Mouse (Mus musculus) hindbrain, embryonic 12.5 days (tissue): ENCODE results near the gene Nudt6. TPM values are rescaled to one million over a fixed set of nuclear protein-coding genes. Genes with fewer than 3 reads are reported as not detected.

Experiments used
- ATAC-seq: fragments of 200-750 bp; cut with Nextera tagmentation; 2 replicates; pipeline ENCODE4 v1.8.0; 2017; ENCODE audit warnings: moderate TSS enrichment; ENCODE audit not compliant: low FRiP score
- H3K27ac ChIP-seq: fragments of 300-500 bp; sonication (generic); 2 replicates; pipeline ENCODE4 v1.5.1; 2016; ENCODE audit warnings: mild to moderate bottlenecking
- H3K27me3 ChIP-seq: fragments of 300-500 bp; sonication (generic); 2 replicates; pipeline ENCODE4 v1.6.1; 2016; ENCODE audit warnings: mild to moderate bottlenecking
- H3K36me3 ChIP-seq: fragments of 300-500 bp; sonication (generic); 2 replicates; pipeline ENCODE4 v1.6.1; 2016; ENCODE audit warnings: mild to moderate bottlenecking
- H3K4me1 ChIP-seq: fragments of 300-500 bp; sonication (generic); 2 replicates; pipeline ENCODE4 v1.6.1; 2016
- H3K4me2 ChIP-seq: fragments of 300-500 bp; sonication (generic); replicated peaks from 2 replicates; pipeline ENCODE4 v1.6.1; 2016; ENCODE audit warnings: mild to moderate bottlenecking
- H3K4me3 ChIP-seq: fragments of 300-500 bp; sonication (generic); 2 replicates; pipeline ENCODE4 v1.5.1; 2016; ENCODE audit warnings: mild to moderate bottlenecking
- H3K9ac ChIP-seq: fragments of 300-500 bp; sonication (generic); 2 replicates; pipeline ENCODE4 v1.6.1; 2016; ENCODE audit warnings: mild to moderate bottlenecking, moderate library complexity
- H3K9me3 ChIP-seq: fragments of 300-500 bp; sonication (generic); replicated peaks from 2 replicates; pipeline ENCODE4 v1.6.1; 2016; ENCODE audit warnings: mild to moderate bottlenecking
- WGBS: fragments of 180-500 bp; shearing (Covaris S2); methylation state at CpG from one replicate; pipeline ENCODE4 v1.1.7; 2016; 5-methylcytosine and 5-hydroxymethylcytosine counted together
- polyA plus RNA-seq: library from polyadenylated mRNA; unstranded; fragments of >200 nt; fragmentation: Nextera tagmentation; extraction: Ambion mirVana; gene quantifications from 2 replicates; pipeline ENCODE4 v1.2.1, GENCODE M21; 2016

The Nudt6 gene
- polyA plus RNA-seq = 4.2 and 5.1 TPM in 2 replicates

GRCm38 (mm10) chr3:37420072-37420471 lies at the start of gene Nudt6:
Nudt6 (minus strand) TSS chr3:37420211.
- H3K9me3 ChIP-seq = no peaks in the 10 kb centered on the region
- H3K27me3 ChIP-seq = no peaks in the 10 kb centered on the region
- under 1% methylated on average over 47 of the region's 50 CpGs for WGBS
- ATAC-seq = peak; percentile 91
- peak within 1 kb of the TSS; percentile 82 for H3K9ac ChIP-seq
- H3K36me3 ChIP-seq = no peaks in the 10 kb centered on the region
- peak within 1 kb of the TSS; percentile 89 for H3K27ac ChIP-seq
- H3K4me1 ChIP-seq = peaks cover 17% of the 10 kb centered on the region
- peak within 1 kb of the TSS; percentile 93 for H3K4me2 ChIP-seq
- peak within 1 kb of the TSS; percentile 97 for H3K4me3 ChIP-seq

GRCm38 (mm10) chr3:37469353-37469752 lies 49.3 kb upstream of the Nudt6 start:
- no peak overlapping the region for H3K4me3 ChIP-seq
- WGBS = 89% methylated on average over 4 of the region's 4 CpGs
- H3K27me3 ChIP-seq = no peaks in the 10 kb centered on the region
- H3K4me1 ChIP-seq = no peaks in the 10 kb centered on the region
- no peak overlapping the region for H3K27ac ChIP-seq
- no peak overlapping the region for H3K4me2 ChIP-seq
- no peak overlapping the region for H3K9ac ChIP-seq
- no peaks in the 10 kb centered on the region for H3K9me3 ChIP-seq
- no peaks in the 10 kb centered on the region for H3K36me3 ChIP-seq
- no peak for ATAC-seq

DNA sequence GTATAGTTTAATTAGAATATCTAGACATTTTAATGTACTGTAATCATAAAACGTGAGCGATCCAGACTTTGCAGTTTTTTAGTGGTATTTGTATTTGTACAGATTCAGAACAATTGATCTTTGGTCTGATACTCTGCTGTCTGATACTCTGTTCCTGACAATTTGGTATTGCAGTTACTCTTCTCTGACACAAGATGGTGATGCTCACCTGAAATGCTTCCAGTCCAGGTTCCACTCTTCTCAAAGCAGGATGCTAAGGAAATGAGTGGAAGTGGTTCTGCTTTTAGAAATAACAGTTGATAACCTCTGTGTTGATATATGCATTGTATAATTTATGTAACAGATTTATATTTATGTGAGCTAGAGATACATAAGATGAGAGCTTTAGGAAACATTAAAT lies 48.2 kb upstream of the Nudt6 start:
- no peak overlapping the region for H3K9ac ChIP-seq
- WGBS = 94% methylated on average over 2 of the region's 2 CpGs
- no peaks in the 10 kb centered on the region for H3K36me3 ChIP-seq
- ATAC-seq = no peak
- H3K4me3 ChIP-seq = no peak overlapping the region
- no peak overlapping the region for H3K27ac ChIP-seq
- H3K4me2 ChIP-seq = no peak overlapping the region
- no peaks in the 10 kb centered on the region for H3K4me1 ChIP-seq
- no peaks in the 10 kb centered on the region for H3K9me3 ChIP-seq
- H3K27me3 ChIP-seq = no peaks in the 10 kb centered on the region

- H3K9me3 ChIP-seq = no peaks in the 10 kb centered on the region
- no peaks in the 10 kb centered on the region for H3K27me3 ChIP-seq
- H3K27ac ChIP-seq = no peak overlapping the region
- no peaks in the 10 kb centered on the region for H3K4me1 ChIP-seq
- no peak overlapping the region for H3K4me3 ChIP-seq
- H3K36me3 ChIP-seq = no peaks in the 10 kb centered on the region
- 88% methylated on average over 1 of the region's 1 CpGs for WGBS
- no peak for ATAC-seq
- H3K9ac ChIP-seq = no peak overlapping the region
- no peak overlapping the region for H3K4me2 ChIP-seq
Measured at GRCm38 (mm10) chr3:37455992-37456391, 36.0 kb upstream of the Nudt6 start.

- WGBS = 97% methylated on average over 2 of the region's 2 CpGs
- Histone ChIP-seq H3K27ac (no peak overlapping the region), H3K4me3 (no peak overlapping the region), H3K9ac (no peak overlapping the region), H3K4me2 (no peak overlapping the region), H3K9me3 (no peaks in the 10 kb centered on the region), H3K36me3 (peaks cover 14% of the 10 kb centered on the region), H3K27me3 (no peaks in the 10 kb centered on the region), H3K4me1 (no peaks in the 10 kb centered on the region)
- no peak for ATAC-seq
Measured at GRCm38 (mm10) chr3:37443409-37443808, 23.4 kb upstream of the Nudt6 start.

DNA sequence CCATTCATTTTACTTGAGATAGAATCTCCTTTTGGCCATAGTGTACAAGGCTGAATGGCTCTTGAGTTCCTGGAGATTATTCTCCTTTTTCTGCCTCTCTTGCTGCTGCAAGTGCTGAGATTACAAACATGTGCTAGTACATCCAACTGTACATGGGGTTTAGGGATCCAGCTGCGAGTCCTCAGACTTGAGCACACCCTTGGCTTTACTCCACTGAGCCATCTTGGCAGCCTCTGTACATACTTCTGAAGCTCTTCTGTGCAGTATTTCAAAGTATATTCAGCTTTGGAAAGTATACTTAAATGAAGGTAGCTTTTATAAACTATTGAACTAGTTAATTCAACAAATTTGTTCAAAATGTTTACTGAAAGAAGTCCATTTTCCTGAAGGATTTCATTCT lies 19.8 kb upstream of the Nudt6 start:
- no peaks in the 10 kb centered on the region for H3K27me3 ChIP-seq
- H3K9ac ChIP-seq = no peak overlapping the region
- WGBS = 94% methylated on average over 1 of the region's 1 CpGs
- no peak overlapping the region for H3K4me3 ChIP-seq
- H3K9me3 ChIP-seq = no peaks in the 10 kb centered on the region
- no peak for ATAC-seq
- no peak overlapping the region for H3K27ac ChIP-seq
- H3K36me3 ChIP-seq = peaks cover 20% of the 10 kb centered on the region
- H3K4me1 ChIP-seq = no peaks in the 10 kb centered on the region
- H3K4me2 ChIP-seq = no peak overlapping the region

DNA sequence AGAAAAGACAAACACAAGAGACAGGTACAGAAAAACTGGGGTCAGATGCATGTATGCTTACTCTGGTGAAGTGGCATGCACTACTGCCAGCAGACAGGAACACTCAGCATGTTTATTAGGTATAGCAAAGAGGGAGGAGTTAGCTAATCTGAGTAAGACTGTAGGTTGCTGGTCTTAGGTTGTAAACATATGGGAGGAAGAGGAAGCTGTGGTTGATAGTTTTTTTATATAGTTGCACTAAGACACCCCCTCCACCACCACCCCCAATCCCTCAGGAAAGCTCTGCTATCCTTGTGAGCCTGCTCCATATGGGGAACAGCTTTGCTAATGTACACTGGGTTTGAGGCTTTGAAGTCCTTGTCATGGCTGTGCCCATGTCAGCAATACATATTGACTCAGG lies 10.3 kb upstream of the Nudt6 start:
- H3K27ac ChIP-seq = no peak overlapping the region
- no peak overlapping the region for H3K4me3 ChIP-seq
- H3K4me2 ChIP-seq = no peak overlapping the region
- H3K27me3 ChIP-seq = no peaks in the 10 kb centered on the region
- H3K4me1 ChIP-seq = no peaks in the 10 kb centered on the region
- peaks cover 23% of the 10 kb centered on the region for H3K36me3 ChIP-seq
- no peaks in the 10 kb centered on the region for H3K9me3 ChIP-seq
- no peak for ATAC-seq
- H3K9ac ChIP-seq = no peak overlapping the region

DNA sequence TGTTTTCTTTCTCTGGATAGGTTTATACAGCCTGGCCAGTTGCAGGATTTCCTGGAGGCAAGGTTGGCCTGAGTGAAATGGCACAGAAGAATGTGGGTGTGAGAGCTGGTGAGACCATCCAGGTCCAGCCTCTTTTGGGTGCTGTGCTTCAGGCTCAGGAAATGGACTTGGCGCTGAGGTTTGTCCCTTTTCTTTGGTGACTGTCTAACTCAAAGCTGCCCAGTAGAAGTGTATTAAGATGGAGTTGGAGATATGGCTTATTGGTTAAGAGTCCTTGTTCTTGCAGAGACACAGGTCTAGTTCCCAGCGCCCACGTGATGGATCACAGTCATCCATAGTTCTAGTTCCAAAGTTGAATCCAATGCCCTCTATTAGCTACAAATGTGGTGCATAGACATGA lies 6.1 kb upstream of the Nudt6 start:
- no peak overlapping the region for H3K27ac ChIP-seq
- H3K36me3 ChIP-seq = peaks cover 16% of the 10 kb centered on the region
- H3K9me3 ChIP-seq = no peaks in the 10 kb centered on the region
- H3K4me3 ChIP-seq = no peak overlapping the region
- no peaks in the 10 kb centered on the region for H3K27me3 ChIP-seq
- H3K9ac ChIP-seq = no peak overlapping the region
- WGBS = 97% methylated on average over 3 of the region's 3 CpGs
- no peak overlapping the region for H3K4me2 ChIP-seq
- no peak for ATAC-seq
- peaks cover 7% of the 10 kb centered on the region for H3K4me1 ChIP-seq

GRCm38 (mm10) chr3:37421179-37421578 lies 1.2 kb upstream of the Nudt6 start:
- WGBS = 12% methylated on average over 3 of the region's 3 CpGs
- no peak overlapping the region for H3K27ac ChIP-seq
- H3K9ac ChIP-seq = peak overlapping the region; percentile 82

DNA sequence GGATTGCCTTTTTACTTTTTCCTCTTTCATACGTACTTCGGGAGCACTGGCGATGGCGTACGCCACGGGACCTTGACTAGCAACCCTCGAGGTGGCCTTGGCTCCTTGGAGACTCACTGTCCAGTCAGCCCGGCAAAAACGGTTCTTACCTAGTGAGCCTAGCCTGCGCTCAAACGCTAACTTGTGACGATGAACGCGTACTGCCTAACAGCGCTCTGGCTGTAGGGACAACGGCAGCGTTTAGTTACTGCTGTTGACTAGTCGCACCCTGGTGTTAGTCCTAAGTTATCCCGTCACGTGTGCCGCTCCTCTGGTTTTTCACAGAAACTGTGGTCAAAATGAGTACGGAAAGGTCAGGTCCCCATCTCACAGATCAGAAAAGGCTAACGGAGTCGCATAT lies 630 bp upstream of the Nudt6 start:
- Histone ChIP-seq H3K27ac (peak overlapping the region; percentile 89), H3K27me3 (no peaks in the 10 kb centered on the region), H3K9me3 (no peaks in the 10 kb centered on the region), H3K4me2 (peak overlapping the region; percentile 93), H3K9ac (peak overlapping the region; percentile 82), H3K4me3 (peak overlapping the region; percentile 97), H3K36me3 (peaks cover 3% of the 10 kb centered on the region; the same call in 1 of the 2 replicates), H3K4me1 (peaks cover 17% of the 10 kb centered on the region)
- under 1% methylated on average over 24 of the region's 24 CpGs for WGBS
- no peak for ATAC-seq

More at GRCm38 (mm10) chr3:37421179-37421578, 1.2 kb upstream of the Nudt6 start:
- no peak for ATAC-seq
- Histone ChIP-seq H3K4me2 (peak overlapping the region; percentile 93), H3K27me3 (no peaks in the 10 kb centered on the region), H3K4me3 (peak overlapping the region; percentile 97), H3K9me3 (no peaks in the 10 kb centered on the region), H3K36me3 (peaks cover 6% of the 10 kb centered on the region), H3K4me1 (peaks cover 17% of the 10 kb centered on the region)

DNA sequence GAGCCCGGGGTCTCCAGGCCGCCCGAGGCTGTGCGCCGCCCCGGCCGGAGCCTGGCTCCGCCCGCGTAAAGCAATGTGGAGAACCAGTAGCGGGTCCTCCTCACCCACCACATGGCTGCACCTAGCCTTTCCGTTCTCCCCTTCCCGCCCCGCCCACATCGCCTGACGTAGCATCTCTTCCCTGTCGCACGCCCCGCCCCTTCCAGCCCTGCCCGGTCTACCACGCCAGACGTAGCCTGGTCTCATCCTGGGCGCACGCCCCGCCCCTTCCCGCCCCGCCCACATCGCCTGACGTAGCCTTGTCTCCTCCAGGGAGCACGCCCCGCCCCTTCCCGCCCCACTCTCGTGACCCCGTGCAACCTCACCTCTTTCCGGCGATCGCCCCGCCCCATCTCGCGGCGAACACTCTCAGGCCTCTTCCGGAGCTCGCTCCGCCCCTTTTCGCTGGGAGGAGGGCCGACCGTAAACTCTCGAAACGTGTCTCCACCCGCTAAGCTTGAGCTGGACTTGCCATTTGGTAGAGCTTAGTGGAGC lies 486 bp downstream of the Nudt6 start, which contains the start of gene Spata5:
Spata5 (plus strand) TSS at position 439 of the 534 bp plus-strand sequence.
- WGBS = under 1% methylated on average over 46 of the region's 50 CpGs
- Histone ChIP-seq H3K4me1 (peaks cover 17% of the 10 kb centered on the region), H3K27ac (peak within 1 kb of the TSS; percentile 89), H3K4me2 (peak within 1 kb of the TSS; percentile 93), H3K9me3 (no peaks in the 10 kb centered on the region), H3K27me3 (no peaks in the 10 kb centered on the region), H3K4me3 (peak within 1 kb of the TSS; percentile 97), H3K36me3 (no peaks in the 10 kb centered on the region), H3K9ac (peak within 1 kb of the TSS; percentile 82)
- ATAC-seq = peak; percentile 97

GRCm38 (mm10) chr3:37418961-37419457 lies 1.0 kb downstream of the Nudt6 start:
- Histone ChIP-seq H3K4me2 (peak overlapping the region; percentile 82), H3K4me3 (peak overlapping the region; percentile 97), H3K4me1 (peaks cover 17% of the 10 kb centered on the region), H3K9me3 (no peaks in the 10 kb centered on the region), H3K9ac (peak overlapping the region; percentile 78), H3K27me3 (no peaks in the 10 kb centered on the region), H3K27ac (peak overlapping the region; percentile 78), H3K36me3 (no peaks in the 10 kb centered on the region)
- ATAC-seq = peak; percentile 24
- WGBS = under 1% methylated on average over 29 of the region's 30 CpGs

DNA sequence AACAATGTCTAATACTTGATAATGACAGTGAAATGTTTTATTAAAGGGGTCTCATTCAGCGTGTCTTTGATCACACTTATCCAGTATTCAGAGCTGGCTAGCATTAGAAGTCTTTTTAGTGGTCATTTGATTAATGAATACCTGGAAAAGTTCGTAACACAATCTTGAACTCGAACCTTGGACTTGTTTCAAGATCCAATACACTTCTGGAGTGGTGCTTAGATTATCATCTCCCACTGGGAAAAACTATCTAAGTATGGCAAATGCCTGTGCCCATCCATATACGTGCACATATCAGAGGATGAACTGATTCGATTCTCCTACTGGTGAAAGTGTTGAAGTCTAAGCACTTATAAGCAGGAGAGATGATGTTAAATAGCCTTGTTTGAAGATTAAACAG lies 1.7 kb downstream of the Nudt6 start:
- ATAC-seq = no peak
- H3K9me3 ChIP-seq = no peaks in the 10 kb centered on the region
- no peak overlapping the region for H3K27ac ChIP-seq
- H3K27me3 ChIP-seq = no peaks in the 10 kb centered on the region
- H3K4me2 ChIP-seq = peak overlapping the region; percentile 82
- peak overlapping the region; percentile 78 for H3K9ac ChIP-seq
- H3K36me3 ChIP-seq = no peaks in the 10 kb centered on the region
- H3K4me3 ChIP-seq = peak overlapping the region; percentile 97
- WGBS = 77% methylated on average over 5 of the region's 5 CpGs
- H3K4me1 ChIP-seq = peaks cover 17% of the 10 kb centered on the region
